Mouse (Mus musculus) spleen, postnatal 0 days (tissue): Measurements from ENCODE around the gene Cyp4b1. TPM values are rescaled to one million over a fixed set of nuclear protein-coding genes. Genes with fewer than 3 reads are reported as not detected.

ENCODE experiments used
- polyA plus RNA-seq: library from polyadenylated mRNA; unstranded; fragments of >200 nt; fragmentation: Nextera tagmentation; extraction: Ambion mirVana; gene quantifications from 2 replicates; pipeline ENCODE4 v1.2.1, GENCODE M21; 2015

The Cyp4b1 gene
- 0.42 and 0.46 TPM in 2 replicates for polyA plus RNA-seq

DNA sequence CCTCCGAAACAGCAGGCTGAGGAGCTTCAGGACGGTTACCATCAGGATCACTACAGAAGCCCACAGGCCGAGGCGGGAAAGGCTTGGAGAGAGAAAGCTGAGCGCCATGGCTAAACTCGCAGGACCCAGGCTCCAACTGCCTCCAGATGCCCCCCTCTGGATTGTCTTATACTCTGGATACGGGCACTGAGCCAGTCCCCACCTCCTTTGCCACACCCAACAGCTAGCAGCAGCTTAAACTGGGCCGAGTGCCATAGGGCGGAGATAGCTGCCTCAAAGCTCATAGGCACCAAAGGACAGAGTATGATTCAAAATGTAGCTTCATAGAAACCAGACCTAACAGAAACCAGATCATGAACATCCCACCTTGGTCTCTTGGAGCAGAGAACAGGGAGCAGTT lies at the start of gene Cyp4b1:
Gene Cyp4b1, minus strand, starts transcription at position 144 of the 400 bp plus-strand sequence.

DNA sequence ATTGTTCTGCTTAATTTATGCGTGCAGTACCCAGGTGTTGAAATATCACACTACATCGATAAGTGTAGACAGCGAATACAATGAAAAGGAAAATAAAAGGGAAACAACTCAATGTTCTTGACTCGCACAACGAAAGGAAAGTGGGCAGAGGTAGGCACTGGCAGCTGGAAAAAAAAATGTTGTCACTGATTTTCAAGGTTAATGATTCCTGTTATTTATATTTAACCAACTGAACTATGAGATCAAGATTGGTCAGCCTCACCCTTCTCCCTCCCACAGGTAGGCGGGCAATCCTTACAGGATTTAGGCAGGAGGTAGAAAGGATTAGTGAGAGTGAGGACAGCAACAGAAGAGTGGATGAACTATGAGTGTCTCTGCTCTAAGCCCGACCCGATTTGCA lies 46.9 kb downstream of the Cyp4b1 start, which contains the start of gene Cyp4a32:
Gene Cyp4a32, plus strand, starts transcription at position 359 of the 400 bp plus-strand sequence.

Other genes with a start within 250 kb of the Cyp4b1 start
- gene Cyp4a12b, start 236.1 kb downstream of the Cyp4b1 start, polyA plus RNA-seq = not detected in 2 replicates
- gene Cyp4a30b, start 195.1 kb downstream of the Cyp4b1 start, polyA plus RNA-seq = not detected in 2 replicates
- gene Cyp4a14, start 151.6 kb downstream of the Cyp4b1 start, polyA plus RNA-seq = 0.24 and 0.32 TPM in 2 replicates
- gene Cyp4a10, start 129.5 kb downstream of the Cyp4b1 start, polyA plus RNA-seq = 0.16 and 0.17 TPM in 2 replicates
- 0.25 and 0.32 TPM in 2 replicates for gene Cyp4a31, start 84.1 kb downstream of the Cyp4b1 start, polyA plus RNA-seq
- gene Cyp4a32, start 46.8 kb downstream of the Cyp4b1 start, polyA plus RNA-seq = not detected in 2 replicates
- 16.4 and 16.8 TPM in 2 replicates for gene Efcab14, start 90.0 kb upstream of the Cyp4b1 start, polyA plus RNA-seq
- gene Tex38, start 133.3 kb upstream of the Cyp4b1 start, polyA plus RNA-seq = 0.17 TPM in 1 of 2 replicates, not detected in the other
- gene Atpaf1, start 137.1 kb upstream of the Cyp4b1 start, polyA plus RNA-seq = 23.0 and 24.3 TPM in 2 replicates
- gene Mob3c, start 180.4 kb upstream of the Cyp4b1 start, polyA plus RNA-seq = 8.6 and 12.5 TPM in 2 replicates
- 32.7 TPM in 2 replicates for gene Mknk1, start 191.5 kb upstream of the Cyp4b1 start, polyA plus RNA-seq
- not detected in 2 replicates for gene Kncn, start 236.7 kb upstream of the Cyp4b1 start, polyA plus RNA-seq
- gene 6430628N08Rik, start 242.9 kb upstream of the Cyp4b1 start, polyA plus RNA-seq = not detected in 2 replicates